Mouse (Mus musculus) forebrain, postnatal 0 days (tissue): Measurements from ENCODE around the gene Gng11. TPM values are rescaled to one million over a fixed set of nuclear protein-coding genes. Genes with fewer than 3 reads are reported as not detected.
A peak's percentile ranks its signal among the peaks of the same experiment; 100 is the strongest.

Experiments
- ATAC-seq: fragments of 200-750 bp; cut with Nextera tagmentation; 2 replicates; pipeline ENCODE4 v1.8.0; 2017; ENCODE audit warnings: mild to moderate bottlenecking, moderate library complexity
- DNase-seq: peaks from one replicate; pipeline ENCODE4 v3.0.0-alpha.2; 2015
- H3K27ac ChIP-seq: fragments of 300-500 bp; sonication (generic); 2 replicates; pipeline ENCODE4 v1.5.1; 2014; ENCODE audit warnings: low read depth, mild to moderate bottlenecking, antibody characterized with exemption, low read length, moderate library complexity, mixed read lengths
- H3K27me3 ChIP-seq: fragments of 300-500 bp; sonication (generic); 2 replicates; pipeline ENCODE4 v1.6.1; 2014; ENCODE audit warnings: mild to moderate bottlenecking, low read length, mixed read lengths; ENCODE audit not compliant: insufficient read depth
- H3K36me3 ChIP-seq: fragments of 300-500 bp; sonication (generic); 2 replicates; pipeline ENCODE4 v1.6.1; 2014; ENCODE audit warnings: mild to moderate bottlenecking, moderate library complexity; ENCODE audit not compliant: insufficient read depth
- H3K4me1 ChIP-seq: fragments of 300-500 bp; sonication (generic); 2 replicates; pipeline ENCODE4 v1.6.1; 2014; ENCODE audit warnings: antibody characterized with exemption; ENCODE audit not compliant: insufficient read depth
- H3K4me2 ChIP-seq: fragments of 300-500 bp; sonication (generic); 2 replicates; pipeline ENCODE4 v1.6.1; 2014; ENCODE audit warnings: low read depth, mild to moderate bottlenecking, moderate library complexity
- H3K4me3 ChIP-seq: fragments of 300-500 bp; sonication (generic); 2 replicates; pipeline ENCODE4 v1.5.1; 2014; ENCODE audit warnings: low read depth, low read length, mixed read lengths
- H3K9ac ChIP-seq: fragments of 300-500 bp; sonication (generic); 2 replicates; pipeline ENCODE4 v1.6.1; 2014; ENCODE audit warnings: mild to moderate bottlenecking
- H3K9me3 ChIP-seq: fragments of 300-500 bp; sonication (generic); 2 replicates; pipeline ENCODE4 v1.6.1; 2016; ENCODE audit warnings: low read length
- CTCF ChIP-seq: sonication (generic); IDR thresholded peaks from 2 replicates; pipeline ENCODE4 v1.5.1; 2016; ENCODE audit warnings: antibody characterized with exemption, control low read depth, low read depth
- WGBS: fragments of 180-500 bp; shearing (Covaris S2); extraction: QIAGEN DNeasy Blood & Tissue Kit; methylation state at CpG from one replicate; pipeline ENCODE4 v1.1.7; 2014; 5-methylcytosine and 5-hydroxymethylcytosine counted together
- polyA plus RNA-seq: library from polyadenylated mRNA; unstranded; fragments of >200 nt; fragmentation: Nextera tagmentation; extraction: Ambion mirVana; gene quantifications from 2 replicates; pipeline ENCODE4 v1.2.1, GENCODE M21; 2015
- total RNA-seq: library from RNA; depleted of rRNA; stranded (reverse); fragments of >200 nt; gene quantifications from 2 replicates; pipeline ENCODE4 v1.2.3, GENCODE M21; 2014; rRNA removed

The Gng11 gene
- total RNA-seq = 14.4 and 15.2 TPM in 2 replicates
- polyA plus RNA-seq = 21.4 and 28.8 TPM in 2 replicates

DNA sequence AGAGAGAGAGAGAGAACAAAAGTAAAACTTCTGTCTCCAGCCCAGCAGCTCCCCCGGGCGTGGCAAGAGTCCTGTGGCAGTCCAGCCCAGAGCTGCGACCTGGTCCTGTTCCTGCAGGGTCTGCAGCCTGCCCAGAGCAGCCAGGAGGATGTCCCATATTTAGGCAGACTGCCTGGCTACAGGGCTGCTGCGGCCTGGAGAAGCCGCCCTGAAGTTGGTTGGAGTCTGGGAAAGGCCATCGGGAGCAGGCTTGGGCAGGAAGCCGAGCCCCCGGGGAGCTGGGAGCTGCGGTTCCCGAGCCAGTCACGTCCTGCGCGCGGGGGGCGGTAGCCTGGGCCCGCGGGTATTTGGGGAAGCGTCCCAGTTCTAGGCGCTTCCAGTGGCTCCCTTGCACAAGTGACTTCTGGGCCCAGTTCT, at the start of gene Gng11:
Gng11 (plus strand) TSS at position 15 of the 417 bp plus-strand sequence.
- ATAC-seq = peak; percentile 60
- WGBS = 3% methylated on average over 19 of the region's 19 CpGs

DNA sequence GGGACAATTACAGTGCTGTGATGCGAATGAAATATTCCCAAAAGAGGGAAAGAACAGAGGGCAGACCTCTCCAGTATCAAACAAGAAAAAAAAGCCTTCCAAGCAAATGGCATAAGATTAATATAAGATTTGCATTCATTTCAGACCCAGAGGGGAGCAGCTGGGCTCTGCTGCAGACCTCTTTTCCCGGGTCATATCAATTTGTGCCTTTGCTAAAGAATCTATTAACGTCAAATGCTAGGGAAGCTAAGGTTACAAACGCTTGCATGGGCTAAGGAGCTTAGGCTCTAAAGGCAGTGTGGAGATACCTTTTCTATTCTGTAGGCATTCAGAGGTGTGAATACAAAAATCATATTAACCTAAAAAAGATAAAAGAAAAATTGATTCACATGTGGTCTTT, 48.7 kb upstream of the Gng11 start:
- no peak for ATAC-seq
- WGBS = 47% methylated on average over 4 of the region's 4 CpGs
- no peak for TF ChIP-seq CTCF

More for the DNA sequence above, at the start of gene Gng11:
- Histone ChIP-seq H3K9me3 (no peaks in the 10 kb centered on the region), H3K27me3 (no peaks in the 10 kb centered on the region), H3K36me3 (no peaks in the 10 kb centered on the region), H3K4me1 (peaks cover 5% of the 10 kb centered on the region; the same call in 1 of the 2 replicates), H3K4me2 (peak within 1 kb of the TSS; percentile 48), H3K9ac (peak within 1 kb of the TSS; percentile 39; the same call in 1 of the 2 replicates), H3K27ac (peak within 1 kb of the TSS; percentile 50), H3K4me3 (peak within 1 kb of the TSS; percentile 19)
- no peak for TF ChIP-seq CTCF
- DNase-seq = peak; percentile 5

DNA sequence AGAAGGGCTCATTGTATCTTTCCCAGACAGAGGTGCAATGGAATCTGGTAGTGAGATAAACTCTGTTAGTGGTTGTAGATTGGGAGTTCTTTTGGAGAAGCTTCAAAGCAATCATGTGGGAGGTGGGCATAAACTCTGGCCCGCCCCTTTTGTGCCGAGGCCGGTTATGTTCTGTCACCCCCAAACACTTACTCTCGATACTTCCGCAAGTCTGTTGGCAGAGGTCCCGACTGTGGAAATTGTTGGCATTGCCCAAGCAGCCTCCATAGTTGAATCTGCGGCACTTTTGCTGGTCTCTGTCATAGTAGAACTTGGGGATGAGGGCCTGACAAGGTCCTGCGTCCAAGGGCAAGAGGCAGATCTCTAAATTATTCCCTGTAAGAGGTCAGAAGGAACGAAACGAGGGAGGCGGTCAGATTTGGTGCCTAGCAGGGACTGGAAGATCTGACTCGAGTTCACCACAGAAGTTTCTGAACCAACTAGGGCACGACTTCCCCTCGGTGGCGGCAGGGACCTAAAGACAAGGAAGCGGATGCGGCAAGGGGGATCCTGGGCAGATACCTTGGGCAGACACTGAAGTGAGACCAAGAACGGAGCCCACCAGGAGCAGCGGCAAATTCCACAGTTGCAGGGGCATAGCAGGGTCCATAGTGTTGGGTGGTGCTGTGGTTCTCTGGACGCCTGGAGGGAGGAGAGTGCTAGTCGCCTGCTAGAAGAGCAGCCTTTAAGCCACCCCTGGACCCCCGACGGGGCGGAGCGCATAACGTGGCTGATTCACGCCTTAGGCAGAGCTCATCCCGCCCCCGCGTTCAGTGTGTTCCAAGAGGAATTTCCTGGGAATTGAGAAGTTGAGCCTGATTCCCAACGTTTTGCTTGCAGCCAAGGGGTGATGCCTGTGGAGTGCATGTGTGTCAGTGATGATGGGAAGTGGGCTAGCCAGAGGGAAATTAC, 35.8 kb upstream of the Gng11 start:
- Histone ChIP-seq H3K27me3 (peaks cover 5% of the 10 kb centered on the region; the same call in 1 of the 2 replicates), H3K36me3 (no peaks in the 10 kb centered on the region), H3K4me3 (no peak overlapping the region), H3K4me2 (peak overlapping the region; percentile 21), H3K9me3 (no peaks in the 10 kb centered on the region), H3K9ac (no peak overlapping the region), H3K27ac (no peak overlapping the region), H3K4me1 (no peaks in the 10 kb centered on the region)
- 26% methylated on average over 31 of the region's 31 CpGs for WGBS
- DNase-seq (no peak), ATAC-seq (no peak)
- no peak for TF ChIP-seq CTCF

More for the DNA sequence above, 48.7 kb upstream of the Gng11 start:
- Histone ChIP-seq H3K27ac (no peak overlapping the region), H3K36me3 (no peaks in the 10 kb centered on the region), H3K4me2 (no peak overlapping the region), H3K9me3 (no peaks in the 10 kb centered on the region), H3K27me3 (no peaks in the 10 kb centered on the region), H3K4me1 (no peaks in the 10 kb centered on the region), H3K9ac (no peak overlapping the region), H3K4me3 (no peak overlapping the region)
- DNase-seq = no peak

DNA sequence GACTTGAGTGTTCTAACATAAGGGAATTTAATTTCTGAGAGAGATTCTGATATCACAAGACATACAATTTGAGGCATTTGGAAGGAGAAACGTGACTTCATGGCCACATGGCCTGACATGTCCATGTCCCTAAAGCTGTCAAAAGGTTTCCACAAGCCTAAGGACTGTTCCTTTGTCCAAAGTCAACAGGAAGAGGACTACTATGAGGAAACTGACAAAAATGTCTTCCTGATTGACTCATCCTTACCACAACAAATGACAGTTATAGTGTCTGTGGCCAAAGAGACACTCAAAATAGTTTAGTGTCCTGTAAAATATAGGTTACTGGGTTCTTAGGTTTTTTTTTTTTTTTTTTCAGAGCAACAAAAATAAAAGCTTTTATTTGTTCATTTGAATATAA, 30.0 kb upstream of the Gng11 start:
- H3K4me3 ChIP-seq = no peak overlapping the region
- no peak overlapping the region for H3K4me2 ChIP-seq
- 82% methylated on average over 1 of the region's 1 CpGs for WGBS
- H3K36me3 ChIP-seq = no peaks in the 10 kb centered on the region
- DNase-seq (no peak), ATAC-seq (no peak)
- H3K9ac ChIP-seq = no peak overlapping the region
- H3K27me3 ChIP-seq = no peaks in the 10 kb centered on the region
- no peaks in the 10 kb centered on the region for H3K9me3 ChIP-seq
- no peak for TF ChIP-seq CTCF
- H3K4me1 ChIP-seq = no peaks in the 10 kb centered on the region
- H3K27ac ChIP-seq = no peak overlapping the region

DNA sequence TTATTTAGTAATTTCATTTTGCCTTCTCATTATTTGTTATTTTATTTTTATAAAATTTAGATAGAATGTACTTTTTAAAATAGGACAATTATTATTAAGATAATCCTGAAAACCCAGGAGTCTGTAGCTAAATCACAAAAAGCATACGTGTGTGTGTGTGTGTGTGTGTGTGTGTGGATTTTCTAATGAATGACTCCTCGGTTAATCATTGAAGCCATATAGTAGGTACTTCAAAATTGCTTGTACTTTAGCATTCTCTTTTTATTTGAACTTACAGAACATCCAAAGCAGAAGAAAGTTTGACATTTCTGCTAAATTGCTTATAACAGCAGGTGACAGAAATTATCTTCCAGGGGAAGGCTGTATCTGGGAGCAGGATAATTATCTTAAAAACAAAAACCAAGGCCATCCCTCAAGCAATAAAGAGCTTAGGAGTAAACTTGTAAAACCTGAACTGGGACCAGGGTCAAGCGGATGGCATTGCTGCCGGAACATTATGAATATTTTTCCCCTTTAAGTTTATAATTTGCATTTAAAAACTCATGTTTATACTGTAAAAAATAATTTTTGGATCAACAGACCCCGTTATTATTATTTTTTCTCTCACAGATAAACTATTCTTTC, 20.9 kb upstream of the Gng11 start:
- WGBS = 92% methylated on average over 5 of the region's 5 CpGs
- no peak overlapping the region for H3K4me3 ChIP-seq
- no peaks in the 10 kb centered on the region for H3K9me3 ChIP-seq
- DNase-seq (no peak), ATAC-seq (no peak)
- no peak overlapping the region for H3K4me2 ChIP-seq
- H3K4me1 ChIP-seq = no peaks in the 10 kb centered on the region
- H3K27me3 ChIP-seq = no peaks in the 10 kb centered on the region
- TF ChIP-seq CTCF = no peak
- no peak overlapping the region for H3K27ac ChIP-seq
- no peak overlapping the region for H3K9ac ChIP-seq
- H3K36me3 ChIP-seq = no peaks in the 10 kb centered on the region

DNA sequence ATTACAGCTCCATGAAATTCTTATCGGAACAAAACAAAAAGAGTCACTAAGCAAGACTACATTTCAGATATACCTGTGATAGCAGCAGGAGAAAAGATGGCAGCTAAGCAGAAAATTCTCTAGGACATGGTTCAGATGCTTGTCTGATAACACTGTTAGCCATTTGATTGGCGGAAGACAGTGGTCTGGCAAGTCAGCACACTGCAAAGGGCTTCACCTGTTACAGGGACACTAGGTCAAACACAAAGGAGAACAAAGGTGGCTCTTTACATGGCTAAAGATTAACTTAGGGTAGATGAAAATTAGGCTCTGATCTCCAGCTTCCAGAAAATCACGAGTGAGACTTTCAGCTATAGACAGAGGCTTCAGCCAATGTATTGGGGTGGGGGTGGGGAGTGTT, 15.0 kb upstream of the Gng11 start, which contains the start of gene Tfpi2:
Tfpi2 (minus strand) TSS at position 170 of the 400 bp plus-strand sequence.
- Histone ChIP-seq H3K27ac (no peak within 1 kb of the TSS), H3K36me3 (no peaks in the 10 kb centered on the region), H3K9me3 (no peaks in the 10 kb centered on the region), H3K27me3 (no peaks in the 10 kb centered on the region), H3K4me2 (no peak within 1 kb of the TSS), H3K9ac (no peak within 1 kb of the TSS), H3K4me3 (no peak within 1 kb of the TSS), H3K4me1 (no peaks in the 10 kb centered on the region)
- ATAC-seq = no peak
- no peak for DNase-seq
- 80% methylated on average over 3 of the region's 3 CpGs for WGBS
- TF ChIP-seq CTCF = no peak

DNA sequence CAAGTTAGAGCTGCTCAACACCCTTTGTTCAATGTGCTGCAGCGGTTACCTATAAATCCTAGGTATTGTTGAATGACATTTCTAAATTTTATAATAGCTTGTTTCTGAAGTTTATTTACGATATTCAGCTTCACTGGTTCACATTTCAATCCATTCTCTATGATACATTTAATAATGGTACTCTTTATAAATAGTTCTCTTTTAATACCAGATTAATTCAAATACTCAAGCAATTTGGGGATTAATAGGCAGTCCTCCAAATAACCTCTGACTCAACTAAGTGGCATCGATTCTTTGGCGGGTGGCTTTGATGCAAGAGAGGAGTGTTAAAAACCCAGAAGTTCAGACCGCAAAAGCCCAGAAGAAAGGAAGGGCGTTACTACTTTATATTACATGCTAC, 10.2 kb upstream of the Gng11 start, which contains the start of gene Gngt1:
Gngt1 (plus strand) TSS at position 301 of the 400 bp plus-strand sequence.
- no peak for ATAC-seq
- no peaks in the 10 kb centered on the region for H3K36me3 ChIP-seq
- no peaks in the 10 kb centered on the region for H3K9me3 ChIP-seq
- H3K4me2 ChIP-seq = no peak within 1 kb of the TSS
- 82% methylated on average over 6 of the region's 6 CpGs for WGBS
- H3K27me3 ChIP-seq = no peaks in the 10 kb centered on the region
- no peak for TF ChIP-seq CTCF
- no peak for DNase-seq
- no peaks in the 10 kb centered on the region for H3K4me1 ChIP-seq
- no peak within 1 kb of the TSS for H3K9ac ChIP-seq
- H3K27ac ChIP-seq = no peak within 1 kb of the TSS
- no peak within 1 kb of the TSS for H3K4me3 ChIP-seq
